Mouse (Mus musculus): ENCODE results near the gene Asb8.

DNA sequence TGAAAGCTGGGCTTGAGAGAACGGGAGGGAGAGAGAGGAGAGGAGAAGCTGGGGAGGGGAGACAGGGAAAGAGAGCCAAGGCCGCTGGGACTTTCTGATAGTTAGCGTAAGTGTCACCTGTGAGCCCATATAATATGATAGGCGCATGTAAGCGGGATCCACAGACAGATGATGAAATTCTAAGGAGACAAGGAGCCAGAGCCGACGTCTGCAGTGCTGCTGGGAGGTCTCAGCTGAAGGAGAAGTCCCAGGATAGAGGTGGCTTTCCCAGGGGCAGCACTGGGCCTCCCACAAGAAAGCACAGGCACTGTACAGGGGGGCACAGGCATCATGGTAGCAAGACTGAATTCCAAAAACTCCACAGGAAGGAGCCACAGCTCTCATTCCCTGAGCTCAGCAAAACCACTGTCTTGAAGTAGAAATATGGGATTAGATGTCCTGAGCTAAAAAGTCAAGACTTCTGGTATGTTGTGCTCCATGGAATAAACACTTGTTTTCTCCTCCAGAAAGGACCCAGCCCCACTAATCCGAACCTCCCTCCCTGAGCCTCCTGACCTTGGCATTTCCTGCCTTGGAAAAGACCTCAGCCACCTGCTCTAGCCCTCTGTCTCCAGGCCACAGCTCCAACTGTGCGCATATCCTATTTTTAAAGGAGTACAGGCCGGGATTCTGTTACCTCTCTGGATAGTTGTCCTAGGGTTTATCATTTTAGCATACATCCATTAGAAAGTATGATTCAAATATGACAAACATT is 51.1 kb downstream of the Asb8 start:
- no peak for TF ChIP-seq CTCF (IDR thresholded peaks at IDR 0.05; ENCODE audit: low read depth)
- TF ChIP-seq EP300 (optimal IDR thresholded peaks at IDR 0.05) = no peak

Measured in stomach, postnatal 0 days (tissue).